Mouse (Mus musculus) limb, embryonic 12.5 days (tissue): ENCODE data around the gene Lmntd1. TPM values are rescaled to one million over a fixed set of nuclear protein-coding genes. Genes with fewer than 3 reads are reported as not detected.

Source experiments
- ATAC-seq: fragments of 200-750 bp; cut with Nextera tagmentation; 2 replicates; pipeline ENCODE4 v1.8.0; 2017; ENCODE audit warnings: low read depth, moderate TSS enrichment; ENCODE audit not compliant: insufficient number of reproducible peaks, insufficient read depth, low FRiP score, low TSS enrichment
- H3K27ac ChIP-seq: fragments of 300-500 bp; sonication (generic); 2 replicates; pipeline ENCODE4 v1.5.1; 2016; ENCODE audit warnings: mild to moderate bottlenecking, moderate library complexity
- H3K27me3 ChIP-seq: fragments of 300-500 bp; sonication (generic); 2 replicates; pipeline ENCODE4 v1.6.1; 2016; ENCODE audit warnings: mild to moderate bottlenecking, moderate library complexity
- H3K36me3 ChIP-seq: fragments of 300-500 bp; sonication (generic); 2 replicates; pipeline ENCODE4 v1.6.1; 2016; ENCODE audit warnings: mild to moderate bottlenecking, moderate library complexity
- H3K4me1 ChIP-seq: fragments of 300-500 bp; sonication (generic); replicated peaks from 2 replicates; pipeline ENCODE4 v1.6.1; 2016
- H3K4me2 ChIP-seq: fragments of 300-500 bp; sonication (generic); 2 replicates; pipeline ENCODE4 v1.6.1; 2016; ENCODE audit warnings: mild to moderate bottlenecking, moderate library complexity
- H3K4me3 ChIP-seq: fragments of 300-500 bp; sonication (generic); replicated peaks from 2 replicates; pipeline ENCODE4 v1.5.1; 2016; ENCODE audit warnings: mild to moderate bottlenecking
- H3K9ac ChIP-seq: fragments of 300-500 bp; sonication (generic); replicated peaks from 2 replicates; pipeline ENCODE4 v1.6.1; 2016; ENCODE audit warnings: mild to moderate bottlenecking, moderate library complexity
- H3K9me3 ChIP-seq: fragments of 300-500 bp; sonication (generic); 2 replicates; pipeline ENCODE4 v1.6.1; 2016; ENCODE audit warnings: mild to moderate bottlenecking, moderate library complexity
- WGBS: fragments of 180-500 bp; shearing (Covaris S2); methylation state at CpG from one replicate; pipeline ENCODE4 v1.1.7; 2016; 5-methylcytosine and 5-hydroxymethylcytosine counted together
- polyA plus RNA-seq: library from polyadenylated mRNA; unstranded; fragments of >200 nt; fragmentation: Nextera tagmentation; extraction: Ambion mirVana; gene quantifications from 2 replicates; pipeline ENCODE4 v1.2.1, GENCODE M21; 2016

Gene Lmntd1
- polyA plus RNA-seq, 1 experiment from 2014 or later, result 0.18 TPM

GRCm38 (mm10) chr6:145347641-145348040 is 266.5 kb downstream of the Lmntd1 start:
- Histone ChIP-seq H3K27me3 (no peaks in the 10 kb centered on the region), H3K9ac (no peak overlapping the region), H3K4me2 (no peak overlapping the region), H3K4me3 (no peak overlapping the region), H3K36me3 (no peaks in the 10 kb centered on the region), H3K9me3 (no peaks in the 10 kb centered on the region), H3K4me1 (no peaks in the 10 kb centered on the region; the same call in 1 of the 2 replicates), H3K27ac (no peak overlapping the region)
- 67% methylated on average over 6 of the region's 6 CpGs for WGBS
- no peak for ATAC-seq

DNA sequence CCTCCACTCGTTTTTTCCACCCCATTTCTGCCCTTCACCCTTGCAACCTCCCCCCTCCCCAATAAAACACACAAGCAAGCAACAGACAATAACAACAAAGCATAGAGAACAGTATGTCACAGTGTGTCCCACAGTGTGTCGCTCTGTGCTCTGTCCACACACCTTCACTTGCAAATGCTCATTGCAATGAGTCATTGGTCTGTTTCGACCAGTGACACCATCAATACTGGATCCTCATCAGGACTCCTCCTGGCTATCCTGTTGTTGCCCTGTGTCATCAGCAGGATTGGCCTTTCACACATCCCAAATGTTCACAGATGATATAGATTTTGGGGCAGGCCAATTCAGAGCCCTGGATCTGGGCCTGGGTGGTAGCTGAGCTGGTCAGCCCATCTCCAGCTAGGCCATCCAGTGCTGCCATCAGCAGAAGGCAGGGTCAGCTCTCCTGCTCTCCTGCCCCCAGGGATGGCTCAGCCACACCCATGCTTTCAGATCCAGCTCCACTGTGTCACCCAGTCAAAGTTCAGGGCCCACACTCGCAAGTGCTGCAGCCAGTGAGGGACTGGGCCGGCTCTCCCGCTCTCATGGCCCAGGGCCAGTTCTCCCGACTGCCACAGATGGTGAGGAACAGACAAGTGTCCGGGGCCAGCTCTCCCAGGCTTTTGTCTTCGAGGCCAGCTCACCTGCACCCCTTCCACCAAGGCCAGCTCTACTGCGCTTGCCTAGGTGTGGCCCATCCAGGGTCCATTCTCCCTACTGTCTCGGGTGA is 267.1 kb downstream of the Lmntd1 start:
- ATAC-seq, result no peak
- no peaks in the 10 kb centered on the region; the same call in 1 of the 2 replicates for H3K4me1 ChIP-seq
- H3K9me3 ChIP-seq, result no peaks in the 10 kb centered on the region
- H3K4me2 ChIP-seq, result no peak overlapping the region
- no peaks in the 10 kb centered on the region for H3K36me3 ChIP-seq
- H3K27ac ChIP-seq, result no peak overlapping the region
- no peaks in the 10 kb centered on the region for H3K27me3 ChIP-seq
- 74% methylated on average over 11 of the region's 11 CpGs for WGBS
- H3K9ac ChIP-seq, result no peak overlapping the region
- no peak overlapping the region for H3K4me3 ChIP-seq

DNA sequence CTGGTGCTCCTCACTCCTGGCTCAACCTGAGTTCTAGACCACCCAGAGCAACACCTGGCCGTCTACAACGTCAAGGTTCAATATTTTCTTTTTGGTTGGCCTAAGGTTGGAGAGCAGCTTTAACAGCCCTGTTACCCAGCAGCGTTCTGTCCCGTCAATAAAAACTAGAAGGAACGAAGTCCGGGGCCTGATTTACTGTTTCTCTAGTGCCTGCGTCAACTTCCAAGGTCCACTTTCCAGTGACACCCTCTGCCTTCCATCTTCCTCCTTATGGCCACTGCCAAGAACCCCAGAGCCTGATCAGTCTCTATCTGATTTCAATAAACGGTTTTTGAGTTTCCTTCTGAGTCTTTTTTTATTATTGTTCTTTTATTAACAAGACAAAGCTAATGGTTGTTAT is 267.8 kb downstream of the Lmntd1 start:
- 63% methylated on average over 8 of the region's 8 CpGs for WGBS
- no peaks in the 10 kb centered on the region; the same call in 1 of the 2 replicates for H3K4me1 ChIP-seq
- ATAC-seq, result no peak
- no peak overlapping the region for H3K4me3 ChIP-seq
- H3K9ac ChIP-seq, result no peak overlapping the region
- H3K36me3 ChIP-seq, result no peaks in the 10 kb centered on the region
- no peak overlapping the region for H3K27ac ChIP-seq
- H3K27me3 ChIP-seq, result no peaks in the 10 kb centered on the region
- H3K4me2 ChIP-seq, result no peak overlapping the region
- H3K9me3 ChIP-seq, result no peaks in the 10 kb centered on the region

DNA sequence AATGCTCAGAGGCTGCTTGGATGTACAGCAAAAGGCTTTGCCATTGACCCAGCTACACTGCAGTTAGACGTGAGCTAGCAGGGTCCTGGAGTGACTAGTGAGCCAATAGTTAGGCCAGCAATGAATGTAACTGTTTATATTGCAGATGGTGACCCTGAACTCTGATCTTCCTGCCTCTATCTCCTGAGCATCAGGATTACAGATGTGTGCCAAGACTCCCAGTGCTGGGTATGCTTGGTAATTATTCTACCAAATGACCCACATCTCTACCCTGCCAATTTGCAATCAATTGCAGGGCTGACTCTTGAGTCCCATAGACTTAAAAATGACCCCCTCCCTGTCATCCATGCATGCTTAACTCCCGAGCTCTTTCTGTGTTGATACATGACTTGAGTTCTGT is 269.4 kb downstream of the Lmntd1 start:
- peaks cover 4% of the 10 kb centered on the region for H3K4me1 ChIP-seq
- no peak overlapping the region for H3K9ac ChIP-seq
- H3K36me3 ChIP-seq, result no peaks in the 10 kb centered on the region
- no peak for ATAC-seq
- no peak overlapping the region for H3K4me2 ChIP-seq
- peaks cover 4% of the 10 kb centered on the region; the same call in 1 of the 2 replicates for H3K27me3 ChIP-seq
- WGBS, result 78% methylated on average over 2 of the region's 2 CpGs
- H3K4me3 ChIP-seq, result no peak overlapping the region
- no peaks in the 10 kb centered on the region for H3K9me3 ChIP-seq
- H3K27ac ChIP-seq, result no peak overlapping the region

DNA sequence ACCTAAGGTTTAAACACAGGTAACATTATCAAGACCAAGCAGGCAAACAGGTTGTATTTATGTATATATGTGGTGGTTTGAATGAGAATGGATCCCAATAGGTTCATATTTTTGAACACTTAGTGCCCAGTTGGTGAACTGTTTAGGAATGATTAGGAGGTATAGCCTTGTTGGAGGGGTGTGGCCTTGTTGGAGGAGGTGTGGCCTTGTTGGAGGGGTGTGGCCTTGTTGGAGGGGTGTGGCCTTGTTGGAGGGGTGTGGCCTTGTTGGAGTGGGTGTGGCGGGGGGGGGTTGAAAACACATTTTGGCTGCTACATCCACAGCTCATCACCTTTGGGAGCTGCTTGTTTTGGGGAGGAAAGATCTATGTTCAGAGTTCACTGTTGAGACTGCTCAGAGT is 270.7 kb downstream of the Lmntd1 start:
- no CpG with 5 or more reads among the region's 1 CpGs for WGBS
- peaks cover 16% of the 10 kb centered on the region for H3K27me3 ChIP-seq
- H3K36me3 ChIP-seq, result no peaks in the 10 kb centered on the region
- H3K27ac ChIP-seq, result no peak overlapping the region
- no peaks in the 10 kb centered on the region for H3K9me3 ChIP-seq
- no peak overlapping the region for H3K9ac ChIP-seq
- ATAC-seq, result no peak
- H3K4me3 ChIP-seq, result no peak overlapping the region
- H3K4me2 ChIP-seq, result no peak overlapping the region
- H3K4me1 ChIP-seq, result peaks cover 4% of the 10 kb centered on the region

- no peak overlapping the region for H3K4me3 ChIP-seq
- WGBS, result 86% methylated on average over 11 of the region's 11 CpGs
- H3K4me1 ChIP-seq, result peaks cover 4% of the 10 kb centered on the region
- H3K9me3 ChIP-seq, result no peaks in the 10 kb centered on the region
- no peaks in the 10 kb centered on the region for H3K36me3 ChIP-seq
- no peak overlapping the region for H3K9ac ChIP-seq
- H3K27me3 ChIP-seq, result peaks cover 22% of the 10 kb centered on the region
- ATAC-seq, result no peak
- no peak overlapping the region for H3K4me2 ChIP-seq
- no peak overlapping the region for H3K27ac ChIP-seq
Measured at GRCm38 (mm10) chr6:145342836-145343235, 271.3 kb downstream of the Lmntd1 start.

DNA sequence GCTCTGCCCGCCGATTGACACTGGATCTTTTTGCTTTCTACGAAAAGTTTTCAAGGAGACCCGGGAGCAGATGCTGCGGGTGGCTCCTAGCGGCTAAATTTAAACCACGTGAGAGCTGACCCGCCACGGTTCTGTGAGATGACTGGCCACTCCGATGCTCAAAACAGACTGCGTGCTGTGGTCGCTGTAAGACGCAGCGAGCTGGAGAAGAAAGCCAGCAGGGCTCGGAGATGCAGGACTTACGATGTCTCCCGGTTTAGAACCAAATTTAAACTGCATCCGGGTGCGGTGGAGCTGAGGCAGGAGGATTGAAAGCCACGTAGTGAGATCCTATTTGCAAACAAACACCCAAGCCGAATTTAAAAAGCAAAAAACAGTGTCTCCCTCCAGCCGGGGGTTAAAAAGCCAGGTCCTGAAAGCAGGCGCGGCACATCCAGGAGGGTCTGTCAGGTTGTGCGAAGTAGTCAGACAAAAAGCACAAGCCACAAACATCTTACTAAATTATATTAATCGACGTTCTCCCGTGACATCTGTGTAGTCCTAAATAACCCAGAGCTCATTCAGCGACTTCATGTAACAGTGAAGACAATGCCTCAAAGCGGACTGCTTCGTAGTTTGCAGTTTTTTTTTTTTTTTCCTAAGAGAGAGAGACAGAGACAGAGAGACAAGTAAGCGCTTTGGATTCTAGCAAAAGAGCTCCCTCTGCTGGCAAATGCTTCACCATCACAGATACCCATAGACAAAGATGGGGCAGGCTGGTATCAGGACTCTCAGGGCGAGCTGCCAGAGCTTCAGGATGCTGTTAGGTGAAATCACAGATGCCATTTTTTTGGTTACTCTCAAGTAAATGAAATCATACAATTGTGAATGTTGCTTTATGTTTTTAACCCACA is 272.6 kb downstream of the Lmntd1 start:
- Histone ChIP-seq H3K9me3 (no peaks in the 10 kb centered on the region), H3K4me3 (peak overlapping the region; percentile 47), H3K27me3 (peaks cover 22% of the 10 kb centered on the region), H3K36me3 (no peaks in the 10 kb centered on the region), H3K4me2 (peak overlapping the region; percentile 84), H3K27ac (peak overlapping the region; percentile 71), H3K4me1 (peaks cover 4% of the 10 kb centered on the region), H3K9ac (peak overlapping the region; percentile 32; the same call in 1 of the 2 replicates)
- WGBS, result under 1% methylated on average over 33 of the region's 33 CpGs
- peak; percentile 27; the same call in 1 of the 2 replicates for ATAC-seq

GRCm38 (mm10) chr6:145340657-145341146 is 273.4 kb downstream of the Lmntd1 start:
- ATAC-seq, result peak; percentile 93
- Histone ChIP-seq H3K27me3 (peaks cover 28% of the 10 kb centered on the region), H3K36me3 (no peaks in the 10 kb centered on the region), H3K4me1 (peaks cover 4% of the 10 kb centered on the region), H3K4me2 (peak overlapping the region; percentile 84), H3K9me3 (no peaks in the 10 kb centered on the region), H3K9ac (peak overlapping the region; percentile 32), H3K27ac (peak overlapping the region; percentile 47; the same call in 1 of the 2 replicates), H3K4me3 (peak overlapping the region; percentile 47)
- under 1% methylated on average over 37 of the region's 37 CpGs for WGBS

- 2% methylated on average over 21 of the region's 21 CpGs for WGBS
- Histone ChIP-seq H3K27me3 (peaks cover 31% of the 10 kb centered on the region), H3K4me1 (peaks cover 4% of the 10 kb centered on the region), H3K36me3 (no peaks in the 10 kb centered on the region), H3K27ac (peak overlapping the region; percentile 47; the same call in 1 of the 2 replicates), H3K4me3 (peak overlapping the region; percentile 47), H3K4me2 (peak overlapping the region; percentile 84), H3K9me3 (no peaks in the 10 kb centered on the region), H3K9ac (peak overlapping the region; percentile 32)
- ATAC-seq, result peak; percentile 43
Measured at GRCm38 (mm10) chr6:145339956-145340656, 274.0 kb downstream of the Lmntd1 start.

DNA sequence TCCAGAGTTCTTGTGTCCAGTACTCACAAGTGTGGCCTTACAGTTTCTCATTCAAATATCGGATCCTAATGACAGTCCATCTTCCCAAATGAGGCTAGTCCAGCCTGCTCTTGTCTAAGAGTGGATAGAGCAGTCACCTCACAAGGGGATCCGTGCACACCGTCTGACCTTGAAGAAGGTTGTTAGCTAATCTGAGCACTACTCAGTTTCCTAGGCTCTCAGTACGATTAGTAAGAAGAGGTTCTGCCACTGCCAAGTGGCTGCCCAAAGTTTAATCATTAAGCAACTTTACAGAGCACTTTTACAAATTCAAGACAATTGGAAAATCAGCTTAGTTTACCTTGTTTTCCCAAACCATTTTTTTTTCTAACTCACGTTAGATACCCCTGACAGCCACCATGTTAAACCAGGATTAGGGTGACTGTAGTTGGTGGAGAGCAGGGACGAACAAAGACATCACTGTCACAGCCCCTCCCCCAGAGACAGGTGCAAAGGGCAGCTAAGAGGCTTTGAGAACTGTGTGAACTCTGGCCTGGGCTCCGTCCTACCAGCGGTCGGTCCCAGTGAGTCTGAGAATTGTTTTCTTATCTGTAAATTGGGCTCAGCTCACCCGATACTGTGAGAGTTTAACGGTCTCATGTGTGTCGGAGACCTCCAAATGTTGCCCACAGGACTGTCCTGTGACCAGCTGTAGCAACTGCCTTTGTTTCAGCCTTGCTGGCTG is 275.4 kb downstream of the Lmntd1 start:
- Histone ChIP-seq H3K4me1 (peaks cover 4% of the 10 kb centered on the region), H3K27me3 (peaks cover 31% of the 10 kb centered on the region), H3K9me3 (no peaks in the 10 kb centered on the region), H3K36me3 (no peaks in the 10 kb centered on the region), H3K4me3 (no peak overlapping the region), H3K27ac (no peak overlapping the region), H3K4me2 (no peak overlapping the region), H3K9ac (no peak overlapping the region)
- ATAC-seq, result no peak
- WGBS, result 45% methylated on average over 12 of the region's 12 CpGs
